Mouse (Mus musculus) intestine, embryonic 16.5 days (tissue): ENCODE measurements at regions not wholly inside any gene's neighbourhood (a gene's known extent, or its start where the extent isn't known, plus 50 kb on each side); places are given as distances from the start of the nearest gene placed in this dataset.

Experiments
- ATAC-seq: fragments of 200-750 bp; cut with Nextera tagmentation; 2 replicates; pipeline ENCODE4 v1.8.0; 2017; ENCODE audit warnings: moderate TSS enrichment, moderate library complexity
- H3K27ac ChIP-seq: fragments of 300-500 bp; sonication (generic); 2 replicates; pipeline ENCODE4 v1.5.1; 2014; ENCODE audit warnings: mild to moderate bottlenecking, low read length
- H3K27me3 ChIP-seq: fragments of 300-500 bp; sonication (generic); replicated peaks from 2 replicates; pipeline ENCODE4 v1.6.1; 2014; ENCODE audit warnings: low read length, control low read depth, mixed read lengths; ENCODE audit not compliant: control insufficient read depth, insufficient read depth
- H3K36me3 ChIP-seq: fragments of 300-500 bp; sonication (generic); 2 replicates; pipeline ENCODE4 v1.6.1; 2014; ENCODE audit warnings: low read length, control low read depth; ENCODE audit not compliant: control insufficient read depth, insufficient read depth
- H3K4me1 ChIP-seq: fragments of 300-500 bp; sonication (generic); 2 replicates; pipeline ENCODE4 v1.6.1; 2014; ENCODE audit warnings: low read length, control low read depth, mixed read lengths; ENCODE audit not compliant: control insufficient read depth, insufficient read depth
- H3K4me2 ChIP-seq: fragments of 300-500 bp; sonication (generic); 2 replicates; pipeline ENCODE4 v1.6.1; 2014; ENCODE audit warnings: low read depth, low read length, control low read depth
- H3K4me3 ChIP-seq: fragments of 300-500 bp; sonication (generic); 2 replicates; pipeline ENCODE4 v1.5.1; 2014; ENCODE audit warnings: mild to moderate bottlenecking, low read length
- H3K9ac ChIP-seq: fragments of 300-500 bp; sonication (generic); 2 replicates; pipeline ENCODE4 v1.6.1; 2014; ENCODE audit warnings: low read depth, low read length
- H3K9me3 ChIP-seq: fragments of 300-500 bp; sonication (generic); 2 replicates; pipeline ENCODE4 v1.6.1; 2016; ENCODE audit warnings: low read length, control low read depth; ENCODE audit not compliant: control insufficient read depth
- WGBS: fragments of 180-500 bp; shearing (Covaris S2); extraction: QIAGEN DNeasy Blood & Tissue Kit; methylation state at CpG from one replicate; pipeline ENCODE4 v1.1.7; 2014; 5-methylcytosine and 5-hydroxymethylcytosine counted together

GRCm38 (mm10) chr14:72141136-72141535 is 350.5 kb downstream of the Gm9195 start:
- Histone ChIP-seq H3K4me1 (no peaks in the 10 kb centered on the region), H3K4me2 (no peak overlapping the region), H3K36me3 (no peaks in the 10 kb centered on the region), H3K4me3 (no peak overlapping the region), H3K27ac (no peak overlapping the region), H3K9ac (no peak overlapping the region), H3K9me3 (no peaks in the 10 kb centered on the region), H3K27me3 (no peaks in the 10 kb centered on the region)
- WGBS = 77% methylated on average over 4 of the region's 4 CpGs
- no peak for ATAC-seq

GRCm38 (mm10) chr14:72130149-72130548 is 361.5 kb downstream of the Gm9195 start:
- no peak for ATAC-seq
- 74% methylated on average over 4 of the region's 4 CpGs for WGBS
- no peaks in the 10 kb centered on the region for H3K4me1 ChIP-seq
- no peak overlapping the region for H3K4me2 ChIP-seq
- H3K27me3 ChIP-seq = no peaks in the 10 kb centered on the region
- no peak overlapping the region for H3K4me3 ChIP-seq
- H3K9me3 ChIP-seq = no peaks in the 10 kb centered on the region
- H3K27ac ChIP-seq = no peak overlapping the region
- no peaks in the 10 kb centered on the region for H3K36me3 ChIP-seq
- no peak overlapping the region for H3K9ac ChIP-seq

- H3K4me3 ChIP-seq = no peak overlapping the region
Observed at GRCm38 (mm10) chr14:72121786-72122185, 369.9 kb downstream of the Gm9195 start.

GRCm38 (mm10) chr14:72121006-72121405 is 370.6 kb downstream of the Gm9195 start:
- no peak for ATAC-seq
- H3K4me2 ChIP-seq = no peak overlapping the region
- WGBS = 12% methylated on average over 1 of the region's 1 CpGs
- no peaks in the 10 kb centered on the region for H3K36me3 ChIP-seq
- H3K27ac ChIP-seq = no peak overlapping the region
- H3K4me1 ChIP-seq = no peaks in the 10 kb centered on the region
- H3K4me3 ChIP-seq = no peak overlapping the region
- H3K9me3 ChIP-seq = no peaks in the 10 kb centered on the region
- no peak overlapping the region for H3K9ac ChIP-seq
- no peaks in the 10 kb centered on the region for H3K27me3 ChIP-seq

More at GRCm38 (mm10) chr14:72121786-72122185, 369.9 kb downstream of the Gm9195 start:
- no peak overlapping the region for H3K27ac ChIP-seq
- H3K27me3 ChIP-seq = no peaks in the 10 kb centered on the region
- H3K4me2 ChIP-seq = no peak overlapping the region
- no peaks in the 10 kb centered on the region for H3K9me3 ChIP-seq
- H3K9ac ChIP-seq = no peak overlapping the region
- ATAC-seq = no peak
- no peaks in the 10 kb centered on the region for H3K4me1 ChIP-seq
- H3K36me3 ChIP-seq = no peaks in the 10 kb centered on the region
- 93% methylated on average over 4 of the region's 4 CpGs for WGBS

GRCm38 (mm10) chr14:72116842-72117241 is 374.8 kb downstream of the Gm9195 start:
- Histone ChIP-seq H3K9ac (no peak overlapping the region), H3K4me1 (no peaks in the 10 kb centered on the region), H3K4me2 (no peak overlapping the region), H3K36me3 (no peaks in the 10 kb centered on the region), H3K27me3 (no peaks in the 10 kb centered on the region), H3K9me3 (no peaks in the 10 kb centered on the region), H3K27ac (no peak overlapping the region), H3K4me3 (no peak overlapping the region)
- no peak for ATAC-seq
- 73% methylated on average over 4 of the region's 4 CpGs for WGBS

- no peak for ATAC-seq
- Histone ChIP-seq H3K9me3 (no peaks in the 10 kb centered on the region), H3K9ac (no peak overlapping the region), H3K4me3 (no peak overlapping the region), H3K36me3 (no peaks in the 10 kb centered on the region), H3K4me1 (no peaks in the 10 kb centered on the region), H3K4me2 (no peak overlapping the region), H3K27me3 (no peaks in the 10 kb centered on the region), H3K27ac (no peak overlapping the region)
- WGBS = 85% methylated on average over 8 of the region's 8 CpGs
Observed at GRCm38 (mm10) chr14:72113377-72113993, 378.2 kb downstream of the Gm9195 start.

GRCm38 (mm10) chr14:72110689-72111088 is 380.9 kb downstream of the Gm9195 start:
- Histone ChIP-seq H3K36me3 (no peaks in the 10 kb centered on the region), H3K4me2 (no peak overlapping the region), H3K9me3 (no peaks in the 10 kb centered on the region), H3K27ac (no peak overlapping the region), H3K4me3 (no peak overlapping the region), H3K4me1 (no peaks in the 10 kb centered on the region), H3K27me3 (no peaks in the 10 kb centered on the region), H3K9ac (no peak overlapping the region)
- ATAC-seq = peak; percentile 69
- WGBS = 44% methylated on average over 2 of the region's 2 CpGs

GRCm38 (mm10) chr14:72091579-72091978 is 400.1 kb downstream of the Gm9195 start:
- no peak overlapping the region for H3K27ac ChIP-seq
- no peaks in the 10 kb centered on the region for H3K27me3 ChIP-seq
- no peaks in the 10 kb centered on the region for H3K4me1 ChIP-seq
- H3K9me3 ChIP-seq = no peaks in the 10 kb centered on the region
- H3K9ac ChIP-seq = no peak overlapping the region
- WGBS = 82% methylated on average over 2 of the region's 2 CpGs
- H3K4me3 ChIP-seq = no peak overlapping the region
- no peak for ATAC-seq
- H3K4me2 ChIP-seq = no peak overlapping the region
- H3K36me3 ChIP-seq = no peaks in the 10 kb centered on the region

- peaks cover 5% of the 10 kb centered on the region for H3K4me1 ChIP-seq
- 39% methylated on average over 3 of the region's 3 CpGs for WGBS
- H3K9ac ChIP-seq = no peak overlapping the region
- H3K27ac ChIP-seq = no peak overlapping the region
- peaks cover 3% of the 10 kb centered on the region; the same call in 1 of the 2 replicates for H3K9me3 ChIP-seq
- no peak overlapping the region for H3K4me2 ChIP-seq
- ATAC-seq = no peak
- no peaks in the 10 kb centered on the region for H3K27me3 ChIP-seq
- H3K36me3 ChIP-seq = no peaks in the 10 kb centered on the region
- no peak overlapping the region for H3K4me3 ChIP-seq
Observed at GRCm38 (mm10) chr14:72081473-72081872, 410.2 kb downstream of the Gm9195 start.
